Mouse (Mus musculus) heart, adult 10 weeks (tissue): ENCODE data around the gene Tff3. TPM values are rescaled to one million over a fixed set of nuclear protein-coding genes. Genes with fewer than 3 reads are reported as not detected.

Experiments used
- polyA plus RNA-seq: library from polyadenylated mRNA; stranded (reverse); fragments of 350-450 nt; fragmentation: Illumina TruSeq; extraction: RNeasy Lipid Tissue Mini Kit (QIAGEN cat#74804); gene quantifications from one replicate; pipeline ENCODE4 v1.2.3, GENCODE M21; 2014; ENCODE audit warnings: low read depth, low replicate concordance

The Tff3 gene
- polyA plus RNA-seq, result not detected

DNA sequence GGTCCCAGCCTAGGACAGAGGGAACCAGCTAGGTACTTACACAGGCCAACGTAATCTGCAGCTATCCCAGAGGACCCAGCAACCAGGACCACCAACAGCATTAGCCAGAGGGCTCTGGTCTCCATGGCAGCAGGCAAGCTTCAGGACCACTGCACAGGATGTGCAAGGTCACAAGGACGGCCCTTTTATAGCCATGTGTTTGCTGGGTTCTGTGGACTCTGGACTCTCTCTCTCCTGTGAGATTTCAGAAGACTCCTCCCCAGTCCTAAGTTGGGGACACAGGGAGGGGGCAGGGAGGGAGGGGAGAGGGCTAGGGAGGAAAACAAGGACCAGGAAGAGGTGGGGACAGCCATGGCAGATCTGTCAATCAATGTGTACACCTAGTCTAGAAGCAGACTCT is at the start of gene Tff3:
Gene Tff3 (minus strand): TSS at position 195 of the 400 bp plus-strand sequence.

DNA sequence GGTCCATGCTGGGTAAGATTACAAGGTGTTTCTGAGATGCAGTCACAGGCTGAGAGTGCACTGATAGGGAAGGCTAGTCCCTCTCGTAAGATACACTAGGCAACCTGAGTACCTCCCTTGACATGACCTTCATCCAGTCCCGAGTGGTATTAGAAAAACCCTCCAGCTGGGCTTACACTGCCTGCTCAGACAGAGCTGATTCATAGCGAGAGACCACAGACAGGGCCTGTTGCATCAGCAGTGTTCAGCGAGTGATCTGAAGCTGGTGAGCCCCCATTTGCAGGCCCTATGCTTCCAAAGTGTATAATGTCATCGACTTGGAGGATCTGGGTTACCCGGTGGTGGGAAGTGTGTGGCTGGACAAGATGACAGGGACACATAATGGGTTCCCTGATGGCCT is 35.7 kb upstream of the Tff3 start, which contains the start of gene Tff1:
Gene Tff1 (minus strand): TSS at position 151 of the 400 bp plus-strand sequence.

DNA sequence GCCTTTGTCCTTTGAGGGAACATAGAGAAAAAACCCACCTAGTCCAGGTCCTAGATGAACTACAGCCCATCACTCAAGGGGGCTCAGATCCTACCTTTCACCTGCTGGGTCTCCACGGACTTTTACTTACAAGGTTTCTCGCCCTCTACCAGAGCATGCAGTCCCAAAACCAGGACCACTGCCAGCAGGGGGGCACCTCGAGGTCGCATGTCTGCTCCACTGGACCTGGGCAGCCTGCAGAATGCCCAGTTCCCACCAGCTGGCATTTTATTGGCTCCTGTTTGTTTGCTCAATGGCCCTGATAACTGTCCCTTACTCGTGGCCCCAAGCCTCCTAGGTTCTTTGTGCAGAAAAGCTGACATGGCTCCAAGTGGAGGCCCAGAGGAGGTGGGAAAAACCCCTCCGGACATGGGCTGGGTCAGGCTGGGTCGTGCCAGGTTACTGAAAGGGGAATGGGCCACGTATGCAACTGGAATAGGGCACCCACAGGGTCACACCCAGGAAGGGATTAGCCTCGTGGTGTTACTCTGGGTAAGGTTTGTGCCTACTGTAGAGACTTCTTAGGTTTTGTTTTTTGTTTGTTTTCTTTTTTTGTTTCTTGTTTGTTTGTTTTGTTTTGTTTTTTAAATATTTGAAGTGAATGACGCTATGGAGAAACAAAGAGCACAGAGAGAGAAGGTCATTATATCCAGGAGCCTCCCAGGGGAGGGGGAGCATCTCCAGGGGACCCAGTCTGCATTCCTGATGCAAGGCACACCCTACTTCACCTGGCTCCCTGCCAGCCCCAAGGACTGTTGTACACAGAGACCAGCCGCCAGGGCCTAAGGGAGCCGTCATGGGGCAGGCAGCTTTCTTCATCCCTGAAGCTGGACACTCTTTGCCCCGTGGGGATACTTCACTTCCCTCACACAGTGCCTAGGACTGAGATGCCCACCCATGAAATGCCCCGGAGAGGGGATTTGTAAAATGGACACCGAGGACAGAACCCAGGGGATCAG is 14.9 kb upstream of the Tff3 start, which contains the start of gene Tff2:
Gene Tff2 (minus strand): TSS at position 243 of the 998 bp plus-strand sequence.

Other genes starting within 250 kb of the Tff3 start
- 0.21 TPM for gene Glp1r, start 227.8 kb downstream of the Tff3 start, polyA plus RNA-seq
- not detected for gene Umodl1, start 175.0 kb downstream of the Tff3 start, polyA plus RNA-seq
- gene Abcg1, start 72.0 kb downstream of the Tff3 start, polyA plus RNA-seq, result 1.8 TPM
- not detected for gene Tff2, start 14.6 kb upstream of the Tff3 start, polyA plus RNA-seq
- not detected for gene Tff1, start 35.6 kb upstream of the Tff3 start, polyA plus RNA-seq
- not detected for gene Tmprss3, start 69.3 kb upstream of the Tff3 start, polyA plus RNA-seq
- gene Ubash3a, start 78.2 kb upstream of the Tff3 start, polyA plus RNA-seq, result not detected
- 1.2 TPM for gene Rsph1, start 147.7 kb upstream of the Tff3 start, polyA plus RNA-seq
- 7.5 TPM for gene Slc37a1, start 157.1 kb upstream of the Tff3 start, polyA plus RNA-seq